Mouse (Mus musculus): ENCODE results near the gene Flywch2.

Gene Flywch2

DNA sequence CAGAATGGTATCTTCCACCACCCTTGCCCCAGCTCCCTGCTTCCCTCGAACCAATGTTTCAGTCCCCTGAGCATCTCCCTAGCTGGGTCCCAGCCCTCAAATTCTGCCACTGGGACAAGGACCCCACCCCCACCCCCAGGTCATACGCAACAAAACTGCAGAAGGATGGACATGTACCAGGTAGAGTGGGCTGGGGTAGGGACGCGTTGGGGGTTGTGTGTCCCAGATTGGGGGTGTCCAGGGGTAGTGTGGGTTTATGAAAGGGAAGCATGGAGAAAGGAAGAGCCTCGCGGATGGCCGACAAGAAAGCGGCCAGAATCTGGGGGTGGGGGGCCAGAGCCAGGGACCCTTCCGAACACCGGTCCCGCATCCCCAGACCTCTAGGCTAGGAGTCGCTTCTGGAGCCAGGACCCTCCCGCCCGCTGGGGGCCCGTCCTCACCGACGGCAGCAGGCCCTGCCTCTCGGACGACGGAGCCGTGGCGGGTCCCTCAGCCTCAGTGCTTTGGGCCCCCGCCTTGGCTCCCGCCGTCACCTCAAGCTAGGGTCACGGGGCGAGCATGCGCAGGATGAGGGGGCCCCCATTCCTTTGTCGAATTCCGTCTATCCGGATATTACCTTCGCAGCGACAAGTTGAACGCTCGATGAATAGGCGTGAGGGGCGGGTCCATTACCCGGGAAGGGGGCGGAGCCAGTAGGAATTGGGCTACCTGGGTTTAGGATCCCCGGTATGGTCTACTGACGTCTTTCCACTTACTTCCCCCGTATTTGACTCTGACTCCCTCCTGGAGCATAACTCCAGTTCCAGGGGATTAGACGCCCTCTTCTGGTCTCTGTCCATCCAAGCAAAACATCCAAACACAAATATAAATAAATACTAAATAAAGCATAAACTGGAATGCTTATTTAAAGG, at the start of gene Flywch2:
Flywch2 (minus strand) TSS at position 521 of the 911 bp plus-strand sequence.
- peak; percentile 89 for DNase-seq

DNA sequence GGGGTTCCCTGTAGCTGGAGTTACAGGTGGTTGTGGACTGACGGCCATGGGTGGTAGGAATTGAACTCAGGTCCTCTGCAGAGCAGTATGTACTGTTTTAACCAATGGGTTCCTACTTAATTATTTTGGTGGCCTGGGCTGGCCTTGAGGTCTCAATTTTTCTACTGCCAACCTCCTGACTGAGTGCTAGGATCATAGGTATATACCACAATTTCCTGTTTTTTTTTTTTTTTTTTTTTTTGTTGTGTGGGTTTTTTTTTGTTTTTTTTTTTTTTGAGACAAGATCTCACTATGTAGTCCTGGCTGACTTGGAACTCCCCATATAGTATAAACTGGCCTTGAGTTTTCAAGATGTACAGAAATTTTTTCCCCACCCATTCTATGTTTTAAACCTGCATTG, 45.3 kb upstream of the Flywch2 start:
- DNase-seq: no peak

DNA sequence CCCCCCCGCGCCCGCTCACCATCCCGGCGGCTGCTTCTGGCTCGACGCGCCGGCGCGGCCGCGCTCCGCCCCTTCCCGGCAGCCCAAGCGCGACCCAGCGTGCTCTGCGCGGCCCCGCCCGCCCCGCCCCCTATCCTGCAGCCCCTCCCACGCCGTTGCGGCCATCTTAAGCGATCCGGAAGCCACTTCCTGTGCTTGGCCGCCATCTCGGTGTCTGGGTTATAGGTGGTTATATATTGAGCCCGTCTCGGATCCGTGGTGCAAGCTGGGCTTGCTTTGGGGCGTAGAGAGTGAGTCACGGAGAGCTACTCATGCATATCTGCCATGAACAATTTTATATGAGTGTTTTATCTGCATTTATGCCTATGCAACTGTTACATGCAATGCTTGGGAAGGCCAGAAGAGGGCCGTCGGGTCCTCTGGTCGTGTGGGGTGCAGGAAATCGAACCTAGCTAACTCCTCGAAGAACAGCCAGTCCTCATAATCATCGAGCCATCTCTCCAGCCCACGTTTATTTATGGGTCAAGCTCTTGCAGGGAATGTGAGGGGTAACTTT, 43.3 kb upstream of the Flywch2 start, which contains the start of gene Elob:
Elob (minus strand) TSS at position 73 of the 556 bp plus-strand sequence.
- DNase-seq: peak; percentile 95

DNA sequence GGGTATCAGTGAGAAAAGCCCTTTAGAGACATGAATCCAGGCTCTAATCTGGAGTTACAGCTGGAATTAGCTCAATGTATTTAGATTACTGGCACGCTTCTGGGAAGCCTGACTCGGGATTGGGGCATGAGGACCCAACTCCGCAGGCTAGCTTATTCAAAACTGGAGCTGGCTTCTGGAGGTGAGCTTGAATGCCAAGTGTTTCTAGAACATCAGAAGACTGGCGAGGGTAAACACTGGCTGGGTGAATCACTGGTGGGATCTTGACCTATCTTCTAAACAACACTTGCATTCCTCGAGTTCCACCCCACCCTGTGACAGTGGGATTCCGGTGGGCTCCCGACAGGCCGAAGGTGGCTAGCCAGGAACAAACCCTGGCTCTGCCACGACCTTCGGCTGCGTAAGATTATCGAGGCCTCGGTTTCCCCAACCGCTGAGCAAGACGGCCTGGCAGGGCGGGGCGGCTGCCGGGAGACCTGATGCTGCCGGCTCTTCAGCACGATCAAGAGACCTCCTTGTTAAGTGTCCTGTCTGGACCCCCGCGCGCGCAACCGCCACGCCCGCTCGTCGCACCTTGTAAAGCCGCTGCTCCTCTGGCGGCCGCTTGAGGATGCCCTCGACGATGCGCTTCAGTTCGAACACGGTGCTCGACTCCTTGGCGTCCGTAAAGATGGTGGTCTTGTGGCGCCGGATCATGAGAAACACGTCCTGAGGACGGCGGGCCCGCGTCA, 42.6 kb upstream of the Flywch2 start:
- peak; percentile 75 for DNase-seq

DNA sequence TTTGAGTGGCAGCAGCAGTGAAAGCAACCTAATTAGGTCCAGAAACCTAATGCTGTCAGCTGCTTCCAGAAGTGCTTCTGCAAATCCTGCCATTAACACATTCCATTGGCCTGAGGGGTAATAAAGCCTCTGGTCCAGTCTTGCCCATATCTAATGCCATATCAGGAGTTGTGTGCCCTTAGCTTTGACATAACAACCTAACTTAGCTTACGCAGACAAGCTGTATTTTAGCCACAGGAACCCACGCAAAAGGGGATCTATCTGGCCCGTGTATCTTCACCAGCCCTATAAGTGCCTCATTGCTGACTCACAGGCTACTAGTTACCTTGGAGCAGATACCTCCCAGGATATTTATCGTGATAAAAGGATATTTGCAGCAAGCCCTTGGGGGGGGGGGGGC, 39.7 kb upstream of the Flywch2 start:
- no peak for DNase-seq

DNA sequence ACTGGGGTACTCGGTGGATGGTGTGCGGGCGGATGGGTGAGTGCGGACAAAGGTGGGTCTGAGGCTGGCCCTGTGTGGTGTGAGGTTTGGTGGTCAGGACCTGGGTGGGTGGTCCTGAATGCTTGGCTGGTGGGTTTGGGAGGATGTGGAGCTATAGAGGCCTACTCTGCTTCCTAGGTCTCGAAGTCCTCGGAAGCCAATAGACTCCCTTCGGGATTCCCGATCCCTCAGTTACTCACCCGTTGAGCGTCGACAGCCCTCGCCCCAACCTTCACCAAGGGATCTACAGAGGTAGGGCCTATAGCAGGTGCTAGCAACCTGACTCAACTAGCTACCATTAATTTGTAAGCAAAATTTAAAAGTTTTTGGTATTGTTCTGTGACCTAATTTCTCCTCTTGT, 37.7 kb upstream of the Flywch2 start:
- no peak for DNase-seq

DNA sequence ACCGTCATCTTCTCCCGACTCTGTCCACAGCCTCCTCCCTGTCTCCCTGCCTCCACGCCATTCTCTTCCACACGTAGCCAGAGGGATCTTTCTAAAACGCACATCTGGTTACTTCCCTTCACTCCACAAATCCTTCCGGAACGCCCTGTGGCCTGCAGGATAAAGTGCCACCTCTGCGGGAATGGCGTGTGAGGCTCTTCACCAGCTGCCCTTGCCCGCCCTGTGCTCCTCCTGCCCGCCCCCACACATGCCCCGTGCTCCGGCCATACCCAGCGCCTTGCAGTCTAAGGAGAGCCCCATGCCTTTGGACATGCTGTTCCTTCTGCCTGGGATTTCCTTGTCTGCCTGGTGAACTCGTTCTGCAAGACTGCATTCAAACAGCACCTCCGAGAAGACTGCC, 37.1 kb upstream of the Flywch2 start:
- no peak for DNase-seq

DNA sequence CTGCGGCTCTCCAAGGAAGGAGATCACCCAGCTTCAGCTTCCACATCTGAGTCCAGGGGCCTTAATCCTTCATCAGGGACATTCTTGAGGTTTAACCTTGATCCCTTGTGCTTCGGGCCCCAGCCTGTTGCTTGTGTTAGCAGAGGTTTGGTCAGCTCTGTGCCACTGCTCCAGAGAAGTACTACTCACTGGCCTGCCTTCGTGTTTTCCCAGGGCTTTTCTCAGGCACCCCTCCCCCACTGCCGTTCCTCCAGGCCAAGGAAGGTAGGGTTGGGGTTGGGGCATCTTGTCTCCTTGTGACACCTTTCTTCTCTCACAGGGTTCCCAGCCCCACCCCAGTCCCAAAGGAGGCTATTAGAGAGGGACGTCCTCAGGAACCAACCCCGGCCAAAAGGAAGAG, 36.2 kb upstream of the Flywch2 start:
- no peak for DNase-seq

DNA sequence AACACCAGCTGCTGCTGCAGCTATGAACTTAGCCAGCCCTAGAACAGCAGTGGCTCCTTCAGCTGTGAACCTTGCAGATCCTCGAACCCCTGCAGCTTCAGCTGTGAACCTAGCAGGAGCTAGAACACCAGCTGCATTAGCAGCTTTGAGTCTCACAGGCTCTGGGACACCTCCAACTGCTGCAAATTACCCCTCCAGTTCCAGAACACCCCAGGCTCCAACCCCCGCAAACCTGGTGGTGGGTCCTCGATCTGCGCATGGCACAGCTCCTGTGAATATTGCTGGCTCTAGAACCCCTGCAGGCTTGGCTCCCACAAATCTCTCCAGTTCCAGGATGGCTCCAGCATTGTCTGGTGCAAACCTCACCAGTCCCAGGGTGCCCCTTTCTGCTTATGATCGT, 34.9 kb upstream of the Flywch2 start:
- DNase-seq: no peak

DNA sequence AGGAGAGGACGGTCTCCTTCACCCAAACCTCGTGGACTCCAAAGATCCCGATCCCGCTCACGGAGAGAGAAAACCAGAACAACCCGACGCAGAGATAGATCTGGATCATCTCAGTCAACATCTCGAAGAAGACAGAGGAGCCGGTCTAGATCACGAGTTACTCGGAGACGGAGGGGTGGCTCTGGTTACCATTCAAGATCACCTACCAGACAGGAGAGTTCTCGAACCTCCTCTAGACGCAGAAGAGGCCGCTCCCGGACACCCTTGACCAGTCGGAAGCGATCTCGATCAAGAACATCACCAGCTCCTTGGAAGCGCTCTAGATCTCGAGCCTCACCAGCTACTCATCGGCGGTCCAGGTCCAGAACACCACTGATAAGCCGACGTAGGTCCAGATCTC, 33.4 kb upstream of the Flywch2 start:
- no peak for DNase-seq

DNA sequence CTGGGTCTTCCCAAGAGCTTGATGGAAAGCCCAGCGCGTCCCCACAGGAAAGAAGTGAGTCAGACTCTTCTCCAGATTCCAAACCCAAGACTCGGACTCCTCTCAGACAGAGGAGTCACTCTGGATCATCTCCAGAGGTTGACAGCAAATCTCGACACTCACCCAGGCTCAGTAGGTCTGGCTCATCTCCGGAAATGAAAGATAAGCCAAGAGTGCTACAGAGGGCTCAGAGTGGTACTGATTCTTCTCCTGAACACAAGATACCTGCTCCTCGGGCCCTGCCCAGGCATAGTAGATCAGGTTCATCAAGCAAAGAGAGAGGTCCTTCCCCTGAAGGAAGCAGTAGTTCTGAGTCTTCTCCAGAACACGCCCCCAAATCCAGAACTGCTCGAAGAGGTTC, 32.7 kb upstream of the Flywch2 start:
- no peak for DNase-seq

DNA sequence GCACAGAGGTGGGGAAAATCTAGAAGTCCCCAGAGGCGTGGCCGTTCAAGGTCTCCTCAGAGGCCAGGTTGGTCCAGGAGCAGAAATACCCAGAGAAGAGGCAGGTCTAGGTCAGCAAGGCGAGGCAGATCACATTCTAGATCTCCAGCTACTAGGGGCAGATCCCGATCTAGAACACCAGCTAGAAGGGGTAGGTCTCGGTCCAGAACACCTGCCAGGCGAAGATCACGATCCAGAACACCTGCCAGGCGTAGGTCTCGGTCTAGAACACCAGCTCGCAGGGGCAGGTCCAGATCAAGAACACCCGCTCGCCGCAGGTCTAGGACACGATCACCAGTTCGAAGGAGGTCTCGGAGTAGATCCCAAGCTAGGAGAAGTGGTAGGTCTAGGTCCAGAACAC, 29.8 kb upstream of the Flywch2 start:
- no peak for DNase-seq

DNA sequence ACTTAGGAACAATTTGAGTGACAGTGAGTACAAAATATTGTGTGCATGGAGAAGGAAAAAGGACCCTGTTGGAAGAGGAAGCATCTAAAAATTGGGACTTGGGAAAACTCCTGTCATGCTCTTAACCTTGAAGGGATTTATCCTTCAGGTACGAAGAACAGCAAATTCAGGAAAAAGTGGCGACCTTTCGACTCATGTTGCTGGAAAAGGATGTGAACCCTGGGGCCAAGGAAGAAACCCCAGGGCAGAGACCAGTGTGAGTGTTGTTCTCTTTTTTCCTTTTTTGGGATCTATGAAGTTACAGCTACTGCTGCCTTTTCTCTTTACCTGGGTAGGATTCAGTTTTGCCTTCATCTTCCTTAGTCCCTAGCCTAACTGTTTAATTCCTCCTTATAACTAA, 22.0 kb upstream of the Flywch2 start:
- no peak for DNase-seq

DNA sequence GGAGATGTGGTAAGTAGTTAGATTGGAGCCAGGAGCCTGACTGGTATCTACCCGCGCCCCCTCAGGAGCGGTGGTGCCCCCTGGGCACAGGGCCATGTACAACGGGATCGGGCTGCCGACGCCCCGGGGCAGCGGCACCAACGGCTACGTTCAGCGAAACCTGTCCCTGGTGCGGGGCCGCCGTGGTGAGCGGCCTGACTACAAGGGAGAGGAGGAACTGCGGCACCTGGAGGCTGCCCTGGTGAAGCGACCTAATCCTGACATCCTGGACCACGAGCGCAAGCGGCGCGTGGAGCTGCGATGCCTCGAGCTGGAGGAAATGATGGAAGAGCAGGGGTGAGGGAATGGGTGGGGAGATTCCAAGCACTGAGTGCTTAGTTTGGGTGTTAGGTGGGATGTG, 21.0 kb upstream of the Flywch2 start:
- DNase-seq: no peak

DNA sequence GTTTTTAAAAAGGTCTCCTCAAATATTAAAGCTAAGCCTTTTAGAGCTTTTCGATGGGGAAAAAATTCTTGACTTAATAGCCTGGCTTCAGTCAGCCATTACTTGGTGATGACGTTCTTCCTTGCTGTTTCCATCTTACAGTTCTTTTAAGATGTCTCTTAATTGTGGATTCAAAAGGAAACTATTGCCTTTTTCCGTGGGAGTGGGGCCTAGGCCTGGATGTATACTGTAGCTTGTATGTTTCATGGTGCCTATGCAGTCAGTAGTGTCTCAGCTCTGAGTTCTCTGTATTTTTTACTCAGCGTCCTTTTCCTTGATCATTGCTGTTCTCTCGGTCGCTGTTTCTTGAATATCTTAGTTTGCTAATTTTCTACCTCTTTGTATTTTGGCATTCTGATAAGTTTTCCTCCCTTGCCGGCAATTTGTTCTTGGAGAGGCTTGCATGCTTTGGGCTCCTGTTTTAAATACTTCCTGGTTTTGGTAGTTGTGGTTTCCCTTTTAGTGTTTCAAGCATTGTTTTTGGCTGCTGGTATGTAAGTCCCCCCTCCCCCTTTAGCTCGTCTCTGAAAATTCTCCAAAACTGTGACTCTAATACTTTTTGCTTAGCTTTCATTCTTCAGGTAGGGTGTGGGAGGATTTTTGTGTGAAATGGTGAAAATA, 18.7 kb upstream of the Flywch2 start:
- no peak for DNase-seq

DNA sequence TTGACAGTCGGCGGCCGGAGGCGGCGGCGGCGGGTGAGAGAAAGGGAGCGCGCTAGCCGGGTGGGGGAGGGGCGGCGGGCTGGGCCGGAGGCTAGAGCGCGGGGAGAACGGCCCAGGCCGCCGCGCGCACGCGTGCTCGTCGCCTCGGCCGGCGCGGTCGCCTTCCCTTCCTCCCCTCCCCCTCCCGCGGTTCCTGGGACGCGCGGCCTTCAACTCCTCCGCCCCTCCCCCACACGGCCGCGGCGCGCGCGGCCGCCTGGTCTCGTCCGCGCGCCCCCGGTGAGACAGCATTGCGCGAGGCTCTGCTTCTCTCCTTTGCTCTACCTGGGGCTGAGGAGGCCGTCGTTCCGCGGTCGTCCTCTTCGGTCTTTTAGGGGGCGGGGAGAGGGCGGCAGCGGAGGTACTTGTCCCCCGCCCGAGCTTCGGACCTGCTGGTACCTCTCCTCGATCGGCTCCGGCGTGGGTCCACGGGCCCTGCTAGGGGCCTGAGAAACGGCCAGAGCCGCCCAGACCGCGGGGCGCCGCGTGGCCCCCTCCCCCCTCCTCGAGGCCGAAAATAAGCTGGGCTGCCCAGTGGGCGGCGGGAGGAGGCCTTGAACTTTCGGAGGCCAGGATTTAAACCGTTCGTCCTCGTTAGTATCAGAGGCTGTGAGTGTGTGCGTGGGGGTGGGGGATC, 17.6 kb upstream of the Flywch2 start:
- DNase-seq: peak; percentile 95

DNA sequence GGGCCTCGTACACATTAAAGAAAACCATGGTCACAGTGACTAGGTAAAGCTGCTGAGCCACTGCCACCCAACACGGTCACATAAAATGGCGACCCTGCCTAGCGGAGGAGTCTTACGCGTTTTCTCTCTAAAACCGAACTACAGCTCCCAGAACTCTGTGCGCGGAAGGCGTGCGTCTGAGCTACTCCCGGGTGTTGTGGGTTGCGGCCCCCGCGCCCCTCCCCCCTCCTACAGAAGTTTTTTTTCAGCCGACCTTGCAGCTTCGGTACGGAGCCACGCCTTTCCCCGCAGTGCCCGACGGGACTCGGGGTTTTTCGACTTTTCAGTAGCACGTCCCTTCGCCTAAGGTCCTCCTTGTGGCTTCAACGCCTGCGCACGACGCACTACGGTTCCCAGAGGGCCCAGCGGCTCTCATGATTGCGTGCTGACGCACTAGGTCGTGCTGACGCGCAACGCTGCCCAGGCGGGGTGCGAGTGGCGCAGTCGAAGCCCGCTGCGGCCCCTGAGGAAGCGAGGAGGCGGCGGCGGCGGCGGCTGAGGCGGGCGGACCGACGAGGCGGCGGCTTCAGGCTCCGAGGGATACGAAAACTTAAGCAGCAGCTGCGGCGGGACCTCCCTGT, 17.0 kb upstream of the Flywch2 start:
- peak; percentile 100 for DNase-seq

DNA sequence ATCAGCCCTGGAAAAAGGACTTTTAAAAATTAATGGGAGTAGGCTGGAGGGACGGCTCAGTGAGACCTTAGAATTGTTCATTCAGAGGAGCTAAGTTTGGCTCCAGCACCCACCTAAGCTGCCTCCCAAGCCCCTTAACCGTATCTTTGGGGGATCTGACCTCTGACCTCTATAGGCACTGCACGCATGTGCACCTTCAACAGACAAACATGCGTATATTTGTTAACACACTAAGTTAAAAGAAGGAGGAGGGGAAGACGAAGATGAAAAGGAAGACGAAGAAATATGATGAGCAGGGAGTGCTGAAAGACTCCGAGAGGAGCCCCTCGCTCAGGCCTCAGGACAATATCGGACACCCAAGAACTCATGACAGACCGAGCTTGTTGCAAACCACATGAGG, 15.7 kb upstream of the Flywch2 start:
- DNase-seq: no peak

DNA sequence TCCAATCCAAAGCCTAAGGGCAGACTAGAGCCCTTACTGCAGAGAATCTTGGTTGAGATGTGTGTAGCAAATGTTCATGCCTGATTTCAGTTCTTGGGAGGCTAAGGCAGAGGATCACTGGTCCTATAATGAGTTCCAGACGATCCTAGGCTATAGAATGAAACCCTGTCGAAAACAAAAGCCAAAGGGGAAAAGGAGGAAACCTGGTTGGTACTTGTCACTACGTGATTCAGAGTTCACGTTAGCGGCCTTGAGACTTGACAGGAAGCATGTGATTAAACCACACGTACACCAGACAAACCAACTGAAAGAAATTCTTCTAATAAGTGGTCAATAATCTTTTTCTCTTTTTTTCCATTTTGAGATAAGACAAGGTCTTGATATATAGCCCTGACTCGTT, 11.4 kb upstream of the Flywch2 start:
- no peak for DNase-seq

DNA sequence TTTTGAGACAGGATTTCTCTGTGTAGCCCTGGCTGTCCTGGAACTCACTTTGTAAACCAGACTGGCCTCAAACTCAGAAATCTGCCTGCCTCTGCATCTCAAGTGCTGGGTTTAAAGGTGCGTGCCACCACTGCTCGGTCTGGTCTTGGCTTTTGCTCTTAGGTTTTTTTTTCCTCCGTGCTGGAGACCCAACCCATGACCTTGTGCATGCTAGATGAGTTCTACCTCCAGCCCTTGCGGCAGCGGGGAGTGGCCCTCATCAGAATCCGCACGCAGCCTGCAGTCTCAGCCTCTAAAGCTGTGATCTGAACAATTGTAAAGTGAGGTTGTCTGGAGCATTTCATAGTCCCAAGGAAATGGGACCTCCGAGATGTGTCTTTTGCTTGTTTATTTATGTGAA, 9.4 kb upstream of the Flywch2 start:
- no peak for DNase-seq

DNA sequence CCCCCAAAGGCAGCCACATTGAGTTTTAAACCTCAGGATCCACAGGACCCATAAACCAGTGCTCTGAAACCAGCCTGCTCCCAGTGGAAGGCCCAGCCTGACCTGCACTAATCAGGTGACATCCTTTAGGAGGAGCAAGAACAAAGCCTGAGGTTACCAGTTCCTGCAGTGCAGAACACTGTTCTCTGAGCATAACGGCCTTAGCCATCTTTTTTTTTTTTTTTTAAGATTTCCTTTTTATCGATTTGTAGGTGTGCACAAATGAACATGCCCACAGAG, 5.1 kb upstream of the Flywch2 start:
- no peak for DNase-seq

DNA sequence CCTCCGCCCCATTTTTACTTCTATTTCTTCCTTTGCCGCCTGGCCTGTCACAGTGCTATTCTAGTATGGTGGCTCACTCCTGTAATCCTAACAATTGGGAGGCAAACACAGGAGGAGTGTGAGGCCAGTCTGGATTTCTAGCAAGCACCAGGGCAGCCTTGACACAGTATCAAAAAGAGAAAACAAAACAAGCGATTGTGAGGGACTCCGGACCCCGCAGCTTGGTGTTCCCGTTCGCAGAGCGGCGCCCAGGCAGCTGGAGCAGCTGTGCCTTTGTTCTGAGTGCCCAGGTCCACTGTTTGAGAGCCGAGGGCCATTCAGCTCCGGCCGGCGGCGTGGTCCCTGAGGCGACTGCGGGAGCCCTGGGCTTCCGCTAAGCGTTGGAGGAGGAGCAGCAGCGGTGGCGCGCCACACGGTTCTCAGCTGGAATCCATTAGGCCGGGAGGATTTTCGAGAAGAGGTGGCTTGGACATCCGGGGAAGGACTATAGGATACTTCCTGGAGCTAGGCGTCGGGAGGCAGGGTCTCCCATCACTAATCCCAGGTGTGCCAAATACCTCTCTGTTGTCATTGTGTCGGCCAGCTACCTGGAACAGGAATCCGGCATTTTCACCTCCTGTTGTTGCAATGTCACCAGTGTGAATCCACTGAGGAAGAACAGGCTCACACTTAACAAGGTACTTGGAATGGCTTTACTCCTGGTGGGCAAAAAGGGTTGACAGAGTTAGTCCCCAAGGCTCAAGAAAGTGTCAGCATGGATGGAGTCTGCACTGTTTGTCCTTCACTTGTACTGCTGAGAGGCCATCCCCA, 4.6 kb upstream of the Flywch2 start, which contains the start of gene Srrm2:
Srrm2 (plus strand) TSS at position 264 of the 810 bp plus-strand sequence.
- peak; percentile 86 for DNase-seq

Measured in embryo, embryonic 11 days (tissue).